Mouse (Mus musculus) limb, embryonic 14.5 days (tissue): ENCODE results near the gene Hes1. TPM values are rescaled to one million over a fixed set of nuclear protein-coding genes. Genes with fewer than 3 reads are reported as not detected.

ENCODE experiments used
- ATAC-seq: fragments of 200-750 bp; cut with Nextera tagmentation; 2 replicates; pipeline ENCODE4 v1.8.0; 2017; ENCODE audit warnings: low read depth, moderate number of reproducible peaks, moderate TSS enrichment; ENCODE audit not compliant: low FRiP score
- DNase-seq: peaks from one replicate; pipeline ENCODE4 v3.0.0-alpha.2; 2015; ENCODE audit warnings: low spot score
- H3K27ac ChIP-seq: fragments of 300-500 bp; sonication (generic); replicated peaks from 2 replicates; pipeline ENCODE4 v1.5.1; 2014; ENCODE audit warnings: low read depth, mild to moderate bottlenecking, low read length, moderate library complexity, mixed read lengths
- H3K27me3 ChIP-seq: fragments of 300-500 bp; sonication (generic); 2 replicates; pipeline ENCODE4 v1.6.1; 2014; ENCODE audit warnings: low read length, mixed read lengths; ENCODE audit not compliant: control insufficient read depth, insufficient read depth
- H3K36me3 ChIP-seq: fragments of 300-500 bp; sonication (generic); 2 replicates; pipeline ENCODE4 v1.6.1; 2014; ENCODE audit warnings: mild to moderate bottlenecking, low read length, moderate library complexity, mixed read lengths; ENCODE audit not compliant: control insufficient read depth, insufficient read depth
- H3K4me1 ChIP-seq: fragments of 300-500 bp; sonication (generic); 2 replicates; pipeline ENCODE4 v1.6.1; 2014; ENCODE audit warnings: antibody characterized with exemption, low read length, mixed read lengths; ENCODE audit not compliant: control insufficient read depth, insufficient read depth
- H3K4me2 ChIP-seq: fragments of 300-500 bp; sonication (generic); replicated peaks from 2 replicates; pipeline ENCODE4 v1.6.1; 2014; ENCODE audit warnings: low read depth, mild to moderate bottlenecking, low read length, moderate library complexity; ENCODE audit not compliant: severe bottlenecking
- H3K4me3 ChIP-seq: fragments of 300-500 bp; sonication (generic); replicated peaks from 2 replicates; pipeline ENCODE4 v1.5.1; 2014; ENCODE audit warnings: low read length
- H3K9ac ChIP-seq: fragments of 300-500 bp; sonication (generic); 2 replicates; pipeline ENCODE4 v1.6.1; 2014; ENCODE audit warnings: mild to moderate bottlenecking, low read depth, low read length, moderate library complexity; ENCODE audit not compliant: severe bottlenecking
- H3K9me3 ChIP-seq: fragments of 300-500 bp; sonication (generic); 2 replicates; pipeline ENCODE4 v1.6.1; 2016; ENCODE audit warnings: low read length; ENCODE audit not compliant: control insufficient read depth
- POLR2A ChIP-seq: fragments of 200-500 bp; IDR thresholded peaks from 2 replicates; pipeline ENCODE4 v1.8.0; 2012; ENCODE audit warnings: inconsistent platforms, mild to moderate bottlenecking, moderate library complexity, borderline replicate concordance; ENCODE audit not compliant: insufficient read depth, insufficient read length; ENCODE audit errors: extremely low read depth
- WGBS: fragments of 180-500 bp; shearing (Covaris S2); extraction: QIAGEN DNeasy Blood & Tissue Kit; methylation state at CpG from one replicate; pipeline ENCODE4 v1.1.7; 2014; 5-methylcytosine and 5-hydroxymethylcytosine counted together
- polyA plus RNA-seq, 2 experiments: library from polyadenylated mRNA; depleted of rRNA in 1 of 2; stranded (reverse) in 1 of 2; unstranded in 1 of 2; fragments of >200 nt; fragmentation: Nextera tagmentation in 1 of 2; extraction: Ambion mirVana in 1 of 2; gene quantifications; 2 replicates each; pipeline versions ENCODE4 v1.2.1 to v1.2.3; 2012 to 2014

Hes1 gene
- polyA plus RNA-seq, 2 experiments = 71.9 to 143 TPM

- ATAC-seq = no peak
- H3K27me3 ChIP-seq = no peaks in the 10 kb centered on the region
- H3K4me3 ChIP-seq = no peak overlapping the region
- no peaks in the 10 kb centered on the region for H3K36me3 ChIP-seq
- peaks cover 15% of the 10 kb centered on the region for H3K9me3 ChIP-seq
- peaks cover 13% of the 10 kb centered on the region; the same call in 1 of the 2 replicates for H3K4me1 ChIP-seq
- no peak overlapping the region for H3K9ac ChIP-seq
- no peak for TF ChIP-seq POLR2A
- no peak overlapping the region for H3K4me2 ChIP-seq
- H3K27ac ChIP-seq = no peak overlapping the region
- no peak for DNase-seq
Measured at GRCm38 (mm10) chr16:30111069-30111468, 46.9 kb downstream of the Hes1 start.

DNA sequence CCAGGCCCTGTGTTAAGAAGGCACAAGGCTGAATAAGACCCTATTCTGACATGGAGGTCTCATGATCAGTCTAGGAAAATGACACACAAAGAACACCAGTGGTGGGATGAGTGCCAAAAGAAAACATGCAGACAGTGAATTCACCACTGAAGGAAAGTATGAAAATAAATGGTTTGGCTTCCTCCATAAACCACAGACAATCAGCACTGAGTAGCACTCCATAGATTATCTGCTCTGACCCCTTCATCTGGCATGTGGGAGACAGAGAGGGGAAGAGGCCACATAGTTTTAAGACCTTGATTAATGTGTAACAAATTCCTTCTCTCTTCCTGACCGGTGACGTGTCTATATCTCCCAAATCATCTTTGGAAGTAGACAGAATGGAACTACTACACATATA is 47.4 kb downstream of the Hes1 start:
- WGBS = 66% methylated on average over 2 of the region's 2 CpGs
- Histone ChIP-seq H3K4me3 (no peak overlapping the region), H3K4me2 (no peak overlapping the region), H3K9me3 (peaks cover 15% of the 10 kb centered on the region), H3K27me3 (no peaks in the 10 kb centered on the region), H3K9ac (no peak overlapping the region), H3K27ac (no peak overlapping the region), H3K4me1 (peaks cover 13% of the 10 kb centered on the region; the same call in 1 of the 2 replicates), H3K36me3 (no peaks in the 10 kb centered on the region)
- no peak for TF ChIP-seq POLR2A
- DNase-seq = no peak
- ATAC-seq = no peak

DNA sequence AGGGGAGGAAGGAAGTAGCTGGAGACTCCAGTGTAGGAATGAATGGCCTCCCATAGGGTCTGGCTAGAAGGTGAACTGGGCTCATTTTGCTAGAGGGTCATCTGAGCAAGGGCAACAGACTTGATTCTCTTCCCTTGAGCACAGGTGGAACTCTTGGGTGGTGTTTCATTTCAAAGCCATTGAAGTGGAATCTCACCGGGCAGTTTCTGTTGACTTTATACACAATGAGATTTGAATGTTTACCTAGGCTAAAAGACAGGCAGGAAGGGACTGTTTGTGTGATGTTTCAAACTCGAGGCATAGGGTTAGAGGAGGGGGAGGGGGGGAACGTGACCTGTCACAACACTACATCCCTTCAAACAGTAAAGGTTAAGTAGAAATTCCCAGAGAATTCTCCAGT is 49.0 kb downstream of the Hes1 start:
- Histone ChIP-seq H3K36me3 (no peaks in the 10 kb centered on the region), H3K9ac (no peak overlapping the region), H3K4me1 (peaks cover 13% of the 10 kb centered on the region; the same call in 1 of the 2 replicates), H3K4me2 (no peak overlapping the region), H3K9me3 (peaks cover 15% of the 10 kb centered on the region), H3K27me3 (no peaks in the 10 kb centered on the region), H3K27ac (no peak overlapping the region), H3K4me3 (no peak overlapping the region)
- ATAC-seq (no peak), DNase-seq (no peak)
- WGBS = 24% methylated on average over 3 of the region's 3 CpGs
- TF ChIP-seq POLR2A = no peak

DNA sequence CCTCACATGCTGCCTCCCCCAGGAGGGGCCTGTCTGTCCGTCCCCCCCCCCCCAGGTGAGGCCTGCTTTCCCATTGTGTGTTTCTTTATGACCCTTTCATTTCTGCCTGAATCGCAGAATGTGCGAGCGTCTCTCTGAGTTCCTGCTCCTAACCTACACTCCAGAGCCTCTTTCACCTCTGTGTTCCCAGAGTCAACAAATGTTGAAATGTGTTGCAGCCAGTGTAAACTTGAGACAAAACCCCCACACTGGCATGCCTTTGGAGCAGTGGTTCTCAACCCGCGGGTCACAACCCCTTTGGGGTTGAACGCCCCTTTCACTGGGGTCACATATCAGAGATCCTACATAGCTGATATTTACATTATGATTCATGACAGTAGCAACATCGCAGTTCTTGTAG is 49.6 kb downstream of the Hes1 start:
- H3K9ac ChIP-seq = no peak overlapping the region
- H3K27me3 ChIP-seq = no peaks in the 10 kb centered on the region
- peaks cover 15% of the 10 kb centered on the region for H3K9me3 ChIP-seq
- TF ChIP-seq POLR2A = no peak
- WGBS = 84% methylated on average over 8 of the region's 8 CpGs
- no peak overlapping the region for H3K4me2 ChIP-seq
- no peak for DNase-seq
- peaks cover 13% of the 10 kb centered on the region; the same call in 1 of the 2 replicates for H3K4me1 ChIP-seq
- no peak overlapping the region for H3K27ac ChIP-seq
- no peak for ATAC-seq
- no peaks in the 10 kb centered on the region for H3K36me3 ChIP-seq
- no peak overlapping the region for H3K4me3 ChIP-seq

GRCm38 (mm10) chr16:30114451-30114850 is 50.3 kb downstream of the Hes1 start:
- DNase-seq = no peak
- Histone ChIP-seq H3K27ac (no peak overlapping the region), H3K9me3 (peaks cover 13% of the 10 kb centered on the region), H3K27me3 (no peaks in the 10 kb centered on the region), H3K9ac (no peak overlapping the region), H3K36me3 (no peaks in the 10 kb centered on the region), H3K4me2 (no peak overlapping the region), H3K4me1 (peaks cover 13% of the 10 kb centered on the region; the same call in 1 of the 2 replicates), H3K4me3 (no peak overlapping the region)
- no peak for ATAC-seq
- 79% methylated on average over 1 of the region's 1 CpGs for WGBS
- no peak for TF ChIP-seq POLR2A

Other genes starting within 250 kb of the Hes1 start
- not detected in 2 replicates for gene Cpn2, start 203.1 kb downstream of the Hes1 start, polyA plus RNA-seq (2012; rRNA removed)
- gene Cpn2, start 203.1 kb downstream of the Hes1 start, polyA plus RNA-seq (2014; fragmentation: Nextera tagmentation; extraction: Ambion mirVana) = not detected in 2 replicates
- gene Lrrc15, start 218.9 kb downstream of the Hes1 start, polyA plus RNA-seq (2012; rRNA removed) = 1.4 and 1.6 TPM in 2 replicates
- 1.8 and 1.9 TPM in 2 replicates for gene Lrrc15, start 218.9 kb downstream of the Hes1 start, polyA plus RNA-seq (2014; fragmentation: Nextera tagmentation; extraction: Ambion mirVana)
- 0.72 and 1.3 TPM in 2 replicates for gene Gp5, start 246.4 kb downstream of the Hes1 start, polyA plus RNA-seq (2012; rRNA removed)
- 0.58 and 0.67 TPM in 2 replicates for gene Gp5, start 246.4 kb downstream of the Hes1 start, polyA plus RNA-seq (2014; fragmentation: Nextera tagmentation; extraction: Ambion mirVana)